ENCODE assay signal across 25 mouse cellular contexts in the genomic region with DNA sequence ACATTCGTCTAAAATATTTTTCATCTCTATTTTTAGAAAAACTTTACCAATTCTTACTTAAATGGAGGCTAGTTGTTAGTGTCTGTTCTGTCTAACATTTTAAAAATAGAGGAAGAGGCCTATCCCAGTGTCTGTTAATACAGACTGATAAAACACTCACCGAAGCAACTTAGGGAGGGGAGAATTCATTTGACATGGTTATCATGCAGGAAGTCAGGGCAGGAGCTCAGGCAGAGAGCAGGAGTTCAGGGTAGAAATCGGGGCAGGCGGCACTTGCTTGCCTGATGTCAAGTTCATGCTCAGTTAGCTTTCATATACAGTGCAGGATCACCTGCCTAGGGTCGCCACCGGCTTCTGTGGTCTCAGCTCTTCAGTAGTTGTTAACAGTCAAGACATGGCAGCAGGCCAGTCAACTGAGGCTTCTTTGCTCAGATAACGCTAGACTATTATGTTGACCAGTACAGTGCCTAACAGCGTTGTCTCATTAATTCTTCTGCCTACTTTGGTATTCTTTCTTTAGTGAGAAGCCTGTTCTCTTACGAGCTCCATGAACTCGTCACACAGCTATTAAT. TPM values are rescaled to one million over a fixed set of nuclear protein-coding genes. Genes with fewer than 3 reads are reported as not detected.
DNase-seq lines count a peak whose midpoint lies in the region; ATAC-seq and TF ChIP-seq lines count a peak whose summit lies in the region.
"Had no signal": no experiment of that assay in that cellular context is flagged by ENCODE, and none has a peak within 500 bp of the region (broad histone marks: within the 10 kb centered on the region; RNA-seq: fewer than 3 reads in every experiment).

No protein-coding gene starts in this region.

- no peak overlapping the region for H3K4me3 ChIP-seq in heart, adult 2 months
- H3K4me3 ChIP-seq in thymus, adult 2 months (ENCODE audit: control insufficient read depth, insufficient read depth, low read length), result no peak overlapping the region
- H3K4me3 ChIP-seq in lung, postnatal 0 days (ENCODE audit: low read depth, low read length), result no peak overlapping the region
- H3K4me3 ChIP-seq: embryonic facial prominence, embryonic 13.5 days; embryonic facial prominence, embryonic 15.5 days; erythroblast, embryonic 14.5 days; forebrain, embryonic 10.5 days; forebrain, embryonic 12.5 days; forebrain, embryonic 15.5 days had no signal

- no peaks in the 10 kb centered on the region for H3K9me3 ChIP-seq in lung, postnatal 0 days (ENCODE audit: low read length)
- H3K9me3 ChIP-seq: embryonic facial prominence, embryonic 13.5 days; embryonic facial prominence, embryonic 15.5 days; forebrain, embryonic 10.5 days; forebrain, embryonic 12.5 days; forebrain, embryonic 15.5 days; G1E had no signal

- H3K9ac ChIP-seq in heart, adult 2 months (ENCODE audit: low read depth, low read length), result no peak overlapping the region
- H3K9ac ChIP-seq in lung, postnatal 0 days (replicated peaks; ENCODE audit: low read depth), result no peak overlapping the region
- H3K9ac ChIP-seq: embryonic facial prominence, embryonic 13.5 days; embryonic facial prominence, embryonic 15.5 days; forebrain, embryonic 12.5 days; forebrain, embryonic 15.5 days; forebrain, postnatal 0 days had no signal

- H3K79me2 ChIP-seq in heart, adult 2 months (replicated peaks; ENCODE audit: control insufficient read depth, insufficient read depth, low read length), result no peaks in the 10 kb centered on the region

- no peak overlapping the region for H3K4me2 ChIP-seq in lung, postnatal 0 days (replicated peaks; ENCODE audit: low read depth, low read length)
- H3K4me2 ChIP-seq: embryonic facial prominence, embryonic 13.5 days; embryonic facial prominence, embryonic 15.5 days; forebrain, embryonic 12.5 days; forebrain, embryonic 15.5 days had no signal

- H3K36me3 ChIP-seq in heart, adult 2 months (ENCODE audit: control insufficient read depth, insufficient read depth, low read length), result peaks cover under 1% of the 10 kb centered on the region
- H3K36me3 ChIP-seq in thymus, adult 2 months (ENCODE audit: control insufficient read depth, insufficient read depth, low read length), result peaks cover 78% of the 10 kb centered on the region
- peaks cover 23% of the 10 kb centered on the region for H3K36me3 ChIP-seq in lung, postnatal 0 days (ENCODE audit: insufficient read depth, low read length)

- no peak for TF ChIP-seq POLR2A in heart, adult 2 months (IDR thresholded peaks at IDR 0.05; ENCODE audit: insufficient read depth, low read depth, low read length)
- TF ChIP-seq POLR2A in thymus, adult 2 months (IDR thresholded peaks at IDR 0.05; ENCODE audit: control insufficient read depth, extremely low read depth, insufficient read depth, low read length, poor library complexity), result no peak

- H3K27me3 ChIP-seq in heart, adult 2 months (ENCODE audit: control insufficient read depth, insufficient read depth, low read length), result no peaks in the 10 kb centered on the region
- no peaks in the 10 kb centered on the region for H3K27me3 ChIP-seq in thymus, adult 2 months (ENCODE audit: control insufficient read depth, insufficient read depth, low read length)
- no peaks in the 10 kb centered on the region for H3K27me3 ChIP-seq in lung, postnatal 0 days (replicated peaks; ENCODE audit: insufficient read depth, low read length)
- H3K27me3 ChIP-seq: CH12.LX; embryonic facial prominence, embryonic 13.5 days; embryonic facial prominence, embryonic 15.5 days; forebrain, embryonic 12.5 days; forebrain, embryonic 15.5 days had no signal

- TF ChIP-seq CTCF in heart, adult 2 months (IDR thresholded peaks at IDR 0.05), result no peak
- no peak for TF ChIP-seq CTCF in thymus, adult 2 months (IDR thresholded peaks at IDR 0.05; ENCODE audit: borderline replicate concordance, control insufficient read depth, extremely low read depth, insufficient read depth, low read length, poor library complexity)
- no peak for TF ChIP-seq CTCF in lung, postnatal 0 days (IDR thresholded peaks at IDR 0.05)

- 72% methylated on average over 10 of the region's 10 CpGs for WGBS in heart, adult 2 months
- WGBS in thymus, adult 2 months, result 97% methylated on average over 10 of the region's 10 CpGs
- 92% methylated on average over 10 of the region's 10 CpGs for WGBS in lung, postnatal 0 days

- DNase-seq in heart, adult 11 months, result peak; percentile 87
- DNase-seq in heart, adult 2 months, result no peak
- no peak for DNase-seq in thymus, adult 2 months
- no peak for DNase-seq in lung, postnatal 0 days (ENCODE audit: low spot score)
- DNase-seq: adrenal gland, adult 2 months; adrenal gland, postnatal 10 days; adrenal gland, postnatal 25 days; B cell, adult 2 months; cerebellum, adult 11 months; cerebellum, adult 2 months; cerebellum, adult 9-10 months; cerebellum, postnatal 10 days; cerebellum, postnatal 25 days; embryo, embryonic 11 days; forebrain, postnatal 0 days had no signal

- intact Hi-C loops in heart, adult 2 months (cut with DNase I), result no loop called here

- peak; percentile 84 for ATAC-seq in megakaryocyte progenitor cell, adult 5-6 weeks (replicated peaks; ENCODE audit: poor library complexity)
- ATAC-seq in lung, postnatal 0 days, result no peak
- ATAC-seq: CD4-positive, CD25-positive, alpha-beta regulatory T cell, adult 4 months; forebrain, embryonic 15.5 days; forebrain, postnatal 0 days had no signal

- no peak for TF ChIP-seq EP300 in heart, adult 2 months (IDR thresholded peaks at IDR 0.05; ENCODE audit: insufficient read depth, low read depth, low read length)
- no peak for TF ChIP-seq EP300 in lung, postnatal 0 days (IDR thresholded peaks at IDR 0.05)

- no peaks in the 10 kb centered on the region for H3K4me1 ChIP-seq in heart, adult 2 months (ENCODE audit: control insufficient read depth, insufficient read depth, low read length)
- no peaks in the 10 kb centered on the region for H3K4me1 ChIP-seq in thymus, adult 2 months (replicated peaks; ENCODE audit: control insufficient read depth, insufficient read depth, low read length)
- no peaks in the 10 kb centered on the region for H3K4me1 ChIP-seq in lung, postnatal 0 days (ENCODE audit: insufficient read depth, low read depth, low read length)
- H3K4me1 ChIP-seq: embryonic facial prominence, embryonic 13.5 days; embryonic facial prominence, embryonic 15.5 days; forebrain, embryonic 10.5 days; forebrain, embryonic 12.5 days; forebrain, embryonic 15.5 days had no signal

- H3K27ac ChIP-seq in heart, adult 2 months, result no peak overlapping the region
- no peak overlapping the region for H3K27ac ChIP-seq in thymus, adult 2 months (ENCODE audit: control insufficient read depth, insufficient read depth, low read length)
- no peak overlapping the region for H3K27ac ChIP-seq in lung, postnatal 0 days (ENCODE audit: low read length)
- H3K27ac ChIP-seq: embryonic facial prominence, embryonic 13.5 days; embryonic facial prominence, embryonic 15.5 days; forebrain, embryonic 10.5 days; forebrain, embryonic 12.5 days; forebrain, embryonic 15.5 days had no signal

RNA-seq across cellular contexts. Expression of a gene that starts 32.7 kb away (rescaled TPM):
- total RNA-seq in heart, adult 2 months (2021), result 10 to 100 TPM; 19.9 to 20.7 TPM
- polyA plus RNA-seq in heart, adult 2 months (2012; rRNA removed), result 1.6 and 2.9 TPM in 2 replicates
- total RNA-seq in megakaryocyte progenitor cell, adult 5-6 weeks (2015), result 40.4 and 47.2 TPM in 2 replicates
- total RNA-seq in megakaryocyte progenitor cell, adult 5-6 weeks (2017), result 59.2 and 68.7 TPM in 2 replicates
- polyA plus RNA-seq in thymus, adult 2 months (2012; rRNA removed), result 30.4 and 60.7 TPM in 2 replicates
- 17.1 and 19.6 TPM in 2 replicates for polyA plus RNA-seq in lung, postnatal 0 days (2015; fragmentation: Nextera tagmentation; extraction: Ambion mirVana)
